Mouse (Mus musculus): ENCODE measurements around the gene Ccnt2.
A peak's percentile ranks its signal among the peaks of the same experiment; 100 is the strongest.
"Not testable (repeated sequence)": the region's sequence is repeated elsewhere in the genome, so short reads cannot be mapped to it uniquely, and the experiment has no call there.

The Ccnt2 gene

DNA sequence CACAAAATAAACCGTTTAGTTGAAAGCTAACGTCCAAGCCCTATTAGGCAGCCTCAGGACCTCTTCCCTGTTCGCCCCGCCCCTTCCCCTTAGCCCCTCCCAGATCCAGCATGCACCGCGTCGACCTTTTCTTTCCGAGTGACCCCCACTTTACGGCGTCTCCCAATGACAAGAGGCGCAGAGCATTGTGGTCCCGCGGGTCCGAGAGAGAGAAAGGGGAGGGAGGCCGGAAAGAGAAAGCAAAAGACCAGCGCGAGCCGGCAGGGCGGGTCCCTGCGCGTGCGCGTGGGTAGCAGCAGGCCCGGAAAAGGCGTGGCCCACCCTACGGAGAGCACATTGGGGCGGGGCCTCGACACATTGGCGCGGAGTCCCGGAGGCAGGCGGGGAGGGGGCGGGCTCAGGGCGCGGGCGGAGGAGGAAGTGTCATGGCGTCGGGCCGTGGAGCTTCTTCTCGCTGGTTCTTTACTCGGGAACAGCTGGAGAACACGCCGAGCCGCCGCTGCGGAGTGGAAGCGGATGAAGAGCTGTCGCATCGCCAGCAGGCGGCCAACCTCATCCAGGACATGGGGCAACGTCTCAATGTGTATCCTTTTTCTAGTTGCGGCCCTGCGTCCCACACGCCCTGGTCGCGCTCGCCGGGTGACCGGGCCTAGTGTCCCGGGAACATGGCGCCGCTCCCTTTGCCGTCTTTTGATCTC lies at the start of gene Ccnt2:
TSS of gene Ccnt2 (plus strand) at position 362 of the 698 bp plus-strand sequence.
- DNase-seq (ENCODE audit: extremely low read depth, low read depth): peak; percentile 98

- no peak for DNase-seq (ENCODE audit: extremely low read depth, low read depth)
These were observed 44.9 kb upstream of the Ccnt2 start, which contains the start of gene Acmsd for GRCm38 (mm10) chr1:127729096-127729495. Gene Acmsd (plus strand): TSS chr1:127729413.

DNA sequence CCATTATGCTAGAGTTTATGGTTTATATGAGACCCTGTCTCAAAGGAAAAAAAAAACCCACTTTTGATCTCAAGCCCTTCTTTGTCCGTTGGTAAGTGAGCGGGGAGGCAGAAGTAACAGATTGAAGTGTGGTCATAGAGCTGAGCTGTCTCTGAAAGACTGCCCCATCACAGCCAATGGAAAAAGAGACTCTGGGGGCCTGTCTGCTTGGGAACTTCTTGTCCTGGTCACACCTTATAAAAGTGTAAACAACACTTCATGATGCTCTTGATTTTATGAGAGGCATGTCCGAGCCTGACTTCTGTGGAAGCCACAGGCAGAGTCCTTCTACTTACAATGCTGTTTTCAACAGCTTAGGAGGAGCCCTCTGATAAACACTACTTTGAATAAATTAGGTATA lies 42.9 kb upstream of the Ccnt2 start:
- no peak for DNase-seq (ENCODE audit: extremely low read depth, low read depth)

GRCm38 (mm10) chr1:127732435-127732834 lies 41.5 kb upstream of the Ccnt2 start:
- no peak for DNase-seq (ENCODE audit: extremely low read depth, low read depth)

- DNase-seq (ENCODE audit: extremely low read depth, low read depth): no peak
These were observed 41.1 kb upstream of the Ccnt2 start for GRCm38 (mm10) chr1:127732841-127733240.

DNA sequence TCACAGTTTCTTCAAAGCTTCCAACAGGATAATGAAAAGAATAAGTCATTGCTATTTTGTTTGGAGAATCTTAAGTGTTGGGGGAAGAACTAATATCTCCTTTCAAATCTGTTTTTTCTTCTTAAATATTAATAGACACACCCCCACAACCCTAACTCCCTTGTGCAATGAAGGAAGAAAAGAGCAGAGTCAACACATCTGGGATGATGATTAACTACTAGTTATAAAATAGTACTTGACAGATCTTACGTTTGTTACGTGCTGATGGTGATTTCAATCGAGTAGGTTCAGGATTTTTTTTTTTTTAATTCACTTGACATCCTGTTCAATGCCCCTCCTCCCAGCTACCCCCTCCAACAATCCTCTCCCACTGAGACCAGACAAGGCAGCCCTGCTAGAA lies 38.6 kb upstream of the Ccnt2 start:
- no peak for DNase-seq (ENCODE audit: extremely low read depth, low read depth)

- DNase-seq (ENCODE audit: extremely low read depth, low read depth): no peak
These were observed 23.4 kb upstream of the Ccnt2 start for GRCm38 (mm10) chr1:127750401-127751102.

- DNase-seq (ENCODE audit: extremely low read depth, low read depth): no peak
These were observed 18.2 kb upstream of the Ccnt2 start for GRCm38 (mm10) chr1:127755806-127756205.

DNA sequence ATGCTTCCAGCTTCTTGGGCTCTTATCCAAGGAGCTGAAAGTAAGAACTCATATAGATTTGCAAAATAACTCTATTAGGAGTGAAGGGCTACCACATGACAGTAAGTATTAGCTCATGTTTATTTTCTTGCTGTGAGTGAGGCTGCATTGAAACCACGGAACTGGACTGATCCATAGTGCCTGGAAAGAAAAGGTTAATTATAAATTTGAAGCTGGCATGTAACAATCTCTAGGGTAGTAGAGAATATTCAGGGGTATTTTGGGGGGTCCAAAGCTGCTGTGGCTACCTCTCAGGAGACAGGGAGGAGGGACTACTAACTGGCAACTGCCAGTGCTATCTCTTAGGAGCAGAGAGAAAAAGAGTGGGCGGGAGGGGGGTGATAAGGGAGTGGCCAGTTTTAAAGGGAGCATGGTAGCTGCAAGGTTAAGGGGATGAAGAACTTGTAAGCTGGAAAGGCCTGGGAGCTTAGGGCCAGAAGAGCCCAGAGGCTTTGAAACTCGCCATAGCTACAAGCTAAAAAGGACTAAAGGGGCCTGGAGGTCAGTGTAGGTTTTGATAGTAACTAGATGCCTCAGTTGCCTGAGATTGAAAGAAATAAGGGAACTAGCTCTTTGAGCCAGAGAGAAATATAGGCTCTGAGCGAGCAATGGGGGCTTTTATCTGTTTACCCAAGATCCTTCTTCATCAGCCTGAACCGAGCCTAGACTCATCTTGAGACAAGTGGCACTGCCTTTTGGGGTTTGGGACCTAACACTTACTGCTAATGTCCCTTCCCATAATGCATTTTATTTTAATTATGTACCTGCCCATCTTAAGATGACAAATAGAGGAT lies 17.4 kb upstream of the Ccnt2 start:
- DNase-seq (ENCODE audit: extremely low read depth, low read depth): peak; percentile 88

GRCm38 (mm10) chr1:127757164-127757545 lies 16.8 kb upstream of the Ccnt2 start:
- not testable (repeated sequence) for DNase-seq (ENCODE audit: extremely low read depth, low read depth)

- no peak for DNase-seq (ENCODE audit: extremely low read depth, low read depth)
These were observed 8.5 kb upstream of the Ccnt2 start for GRCm38 (mm10) chr1:127765468-127765867.

GRCm38 (mm10) chr1:127766741-127767140 lies 7.2 kb upstream of the Ccnt2 start:
- no peak for DNase-seq (ENCODE audit: extremely low read depth, low read depth)

- no peak for DNase-seq (ENCODE audit: extremely low read depth, low read depth)
These were observed 664 bp upstream of the Ccnt2 start for GRCm38 (mm10) chr1:127773198-127773802.

DNA sequence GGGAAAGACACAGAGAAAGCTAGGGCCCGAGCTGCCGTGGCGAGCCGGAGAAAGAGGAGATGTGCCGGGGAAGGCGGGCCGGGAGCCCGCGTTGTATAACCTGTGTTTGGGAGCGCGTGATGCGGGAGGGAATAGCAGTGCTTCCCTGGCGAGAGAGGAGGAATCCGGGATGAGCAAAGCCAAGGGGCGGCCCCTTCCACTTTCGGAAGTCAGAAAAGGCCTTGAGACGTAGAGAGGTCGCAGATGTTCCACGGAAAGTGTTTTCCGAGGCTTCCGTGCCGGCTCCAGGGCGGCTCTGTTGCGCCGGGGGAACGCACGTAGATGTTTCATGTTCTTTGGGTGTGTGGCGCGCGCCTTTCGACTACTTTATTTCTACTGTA lies 527 bp downstream of the Ccnt2 start:
- DNase-seq (ENCODE audit: extremely low read depth, low read depth): no peak

GRCm38 (mm10) chr1:127775206-127775720 lies 1.3 kb downstream of the Ccnt2 start:
- no peak for DNase-seq (ENCODE audit: extremely low read depth, low read depth)

GRCm38 (mm10) chr1:127776246-127776645 lies 2.3 kb downstream of the Ccnt2 start:
- DNase-seq (ENCODE audit: extremely low read depth, low read depth): no peak

GRCm38 (mm10) chr1:127778611-127779010 lies 4.6 kb downstream of the Ccnt2 start:
- DNase-seq (ENCODE audit: extremely low read depth, low read depth): no peak

GRCm38 (mm10) chr1:127780142-127780541 lies 6.2 kb downstream of the Ccnt2 start:
- DNase-seq (ENCODE audit: extremely low read depth, low read depth): no peak

DNA sequence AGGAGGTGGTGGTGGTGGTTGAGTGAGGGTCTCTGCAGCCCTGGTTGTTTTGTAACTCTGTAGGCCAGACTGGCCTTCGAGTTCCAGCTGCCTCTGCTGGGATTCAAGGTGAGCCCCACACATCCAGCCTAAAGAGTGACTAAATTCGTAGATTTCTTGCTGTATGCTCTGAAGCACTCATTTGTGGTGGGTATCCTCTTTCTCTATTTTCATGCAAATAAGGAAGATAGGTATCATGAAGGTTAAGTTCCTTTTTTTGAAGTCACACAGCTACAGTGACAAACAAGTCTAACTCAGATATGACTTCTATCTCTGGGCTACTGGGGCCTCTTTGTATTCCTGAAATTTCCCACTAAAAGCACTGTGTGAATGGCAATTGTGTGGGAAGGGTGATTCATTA lies 6.9 kb downstream of the Ccnt2 start:
- DNase-seq (ENCODE audit: extremely low read depth, low read depth): no peak

- no peak for DNase-seq (ENCODE audit: extremely low read depth, low read depth)
These were observed 9.9 kb downstream of the Ccnt2 start for GRCm38 (mm10) chr1:127783862-127784261.

GRCm38 (mm10) chr1:127785882-127786281 lies 11.9 kb downstream of the Ccnt2 start:
- no peak for DNase-seq (ENCODE audit: extremely low read depth, low read depth)
